Mouse (Mus musculus) left cerebral cortex, adult 8-10 months (tissue): Measurements from ENCODE around the gene Mfap2. TPM values are rescaled to one million over a fixed set of nuclear protein-coding genes. Genes with fewer than 3 reads are reported as not detected.

Experiments
- DNase-seq, 2 experiments: peaks; one replicate each; pipeline ENCODE4 v3.0.0; 2022; ENCODE audit warnings: low spot score in 2 of 2
- total RNA-seq, 4 experiments: library from RNA; stranded (reverse); gene quantifications; 2 replicates each; pipeline ENCODE4 v1.2.4; 2022

Gene Mfap2
- total RNA-seq, 4 experiments from 2014 or later: 1.8 to 5.2 (median 3.3) TPM

GRCm38 (mm10) chr4:140987476-140987875 is 22.7 kb upstream of the Mfap2 start:
- no peak for DNase-seq

GRCm38 (mm10) chr4:140988706-140989290 is 21.4 kb upstream of the Mfap2 start:
- no peak for DNase-seq

- no peak for DNase-seq
Observed at GRCm38 (mm10) chr4:140989447-140989846, 20.8 kb upstream of the Mfap2 start.

GRCm38 (mm10) chr4:140992215-140992614 is 18.0 kb upstream of the Mfap2 start:
- DNase-seq: no peak

- DNase-seq: no peak
Observed at GRCm38 (mm10) chr4:140993846-140994245, 16.4 kb upstream of the Mfap2 start.

- DNase-seq: no peak
Observed at GRCm38 (mm10) chr4:140995811-140996210, 14.4 kb upstream of the Mfap2 start.

GRCm38 (mm10) chr4:140996812-140997211 is 13.4 kb upstream of the Mfap2 start:
- DNase-seq: no peak

- no peak for DNase-seq
Observed at GRCm38 (mm10) chr4:141005983-141006382, 4.2 kb upstream of the Mfap2 start.

- no peak for DNase-seq
Observed at GRCm38 (mm10) chr4:141008028-141008427, 2.2 kb upstream of the Mfap2 start.

- DNase-seq: no peak
Observed at GRCm38 (mm10) chr4:141010526-141010925, 308 bp downstream of the Mfap2 start.

GRCm38 (mm10) chr4:141010941-141011429 is 767 bp downstream of the Mfap2 start:
- no peak for DNase-seq

GRCm38 (mm10) chr4:141011556-141012328 is 1.5 kb downstream of the Mfap2 start:
- DNase-seq: no peak

- DNase-seq: no peak
Observed at GRCm38 (mm10) chr4:141012558-141012957, 2.3 kb downstream of the Mfap2 start.

- no peak for DNase-seq
Observed at GRCm38 (mm10) chr4:141014114-141014513, 3.9 kb downstream of the Mfap2 start.

- DNase-seq: no peak
Observed at GRCm38 (mm10) chr4:141014856-141015255, 4.6 kb downstream of the Mfap2 start.

- no peak for DNase-seq
Observed at GRCm38 (mm10) chr4:141015356-141015755, 5.1 kb downstream of the Mfap2 start.

- DNase-seq: no peak
Observed at GRCm38 (mm10) chr4:141016311-141016710, 6.1 kb downstream of the Mfap2 start.

GRCm38 (mm10) chr4:141017657-141018436 is 7.6 kb downstream of the Mfap2 start:
- no peak for DNase-seq

GRCm38 (mm10) chr4:141020220-141020619 is 10.0 kb downstream of the Mfap2 start:
- DNase-seq: no peak

- no peak for DNase-seq
Observed at GRCm38 (mm10) chr4:141020811-141021613, 10.8 kb downstream of the Mfap2 start.

- DNase-seq: no peak
Observed at GRCm38 (mm10) chr4:141021614-141021929, 11.4 kb downstream of the Mfap2 start.
